Mouse (Mus musculus) cerebellum, adult 2 months (tissue): ENCODE data around the gene Anpep.

ENCODE experiments used
- CTCF ChIP-seq: fragments of 200-500 bp; IDR thresholded peaks from 2 replicates; pipeline ENCODE4 v1.5.1; 2011; ENCODE audit warnings: low read depth, mild to moderate bottlenecking, control low read depth, low read length, moderate library complexity, borderline replicate concordance; ENCODE audit not compliant: insufficient read depth
- POLR2A ChIP-seq: fragments of 200-500 bp; IDR thresholded peaks from 2 replicates; pipeline ENCODE4 v1.6.1; 2011; ENCODE audit warnings: low read length, control low read depth, borderline replicate concordance; ENCODE audit not compliant: insufficient read depth

DNA sequence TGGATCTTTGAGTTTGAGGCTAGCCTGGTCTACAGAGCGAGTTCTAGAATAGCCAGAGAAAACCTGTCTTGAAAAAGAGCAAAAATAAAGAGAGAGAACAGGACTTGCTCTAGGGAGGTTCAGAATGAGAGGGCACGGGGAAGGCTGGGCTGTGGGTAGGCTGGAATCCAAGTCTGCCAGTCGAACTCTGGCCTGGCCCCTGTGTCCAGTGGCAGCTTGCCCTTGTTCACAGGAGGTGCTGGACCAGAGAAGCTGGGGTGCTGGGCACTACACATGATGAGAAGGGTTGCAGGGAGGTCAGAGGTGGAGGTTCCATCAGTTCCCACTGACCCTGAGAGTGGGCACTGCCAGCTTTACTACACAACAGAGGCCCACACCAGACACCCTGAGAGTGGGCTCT, 32.5 kb downstream of the Anpep start:
- no peak for TF ChIP-seq CTCF
- no peak for TF ChIP-seq POLR2A
